Mouse (Mus musculus) cortical plate, adult 2 months (tissue): ENCODE measurements at regions not wholly inside any gene's neighbourhood (a gene's known extent, or its start where the extent isn't known, plus 50 kb on each side); places are given as distances from the start of the nearest gene placed in this dataset.

Experiments used
- CTCF ChIP-seq: fragments of 200-500 bp; IDR thresholded peaks from 2 replicates; pipeline ENCODE4 v1.5.1; 2011; ENCODE audit warnings: mild to moderate bottlenecking, control low read depth, low read length; ENCODE audit not compliant: insufficient read depth; ENCODE audit errors: extremely low read depth
- POLR2A ChIP-seq: fragments of 200-500 bp; IDR thresholded peaks from 2 replicates; pipeline ENCODE4 v1.6.1; 2011; ENCODE audit warnings: mild to moderate bottlenecking, low read length, control low read depth; ENCODE audit not compliant: insufficient read depth; ENCODE audit errors: extremely low read depth

- TF ChIP-seq POLR2A = no peak
- no peak for TF ChIP-seq CTCF
Observed at GRCm38 (mm10) chr3:16938491-16939001, 932.3 kb upstream of the Gm5150 start.
